Mouse (Mus musculus) right cerebral cortex, postnatal 36 days (tissue): ENCODE data around the gene Pclo.
A peak's percentile ranks its signal among the peaks of the same experiment; 100 is the strongest.
"Not testable (repeated sequence)": the region's sequence is repeated elsewhere in the genome, so short reads cannot be mapped to it uniquely, and the experiment has no call there.

ENCODE experiments used
- DNase-seq, 2 experiments: peaks; one replicate each; pipeline ENCODE4 v3.0.0; 2022; ENCODE audit warnings: low spot score in 2 of 2, mixed read lengths in 1 of 2

The Pclo gene

GRCm38 (mm10) chr5:14680419-14680818 lies 165.7 kb downstream of the Pclo start:
- no peak for DNase-seq

DNA sequence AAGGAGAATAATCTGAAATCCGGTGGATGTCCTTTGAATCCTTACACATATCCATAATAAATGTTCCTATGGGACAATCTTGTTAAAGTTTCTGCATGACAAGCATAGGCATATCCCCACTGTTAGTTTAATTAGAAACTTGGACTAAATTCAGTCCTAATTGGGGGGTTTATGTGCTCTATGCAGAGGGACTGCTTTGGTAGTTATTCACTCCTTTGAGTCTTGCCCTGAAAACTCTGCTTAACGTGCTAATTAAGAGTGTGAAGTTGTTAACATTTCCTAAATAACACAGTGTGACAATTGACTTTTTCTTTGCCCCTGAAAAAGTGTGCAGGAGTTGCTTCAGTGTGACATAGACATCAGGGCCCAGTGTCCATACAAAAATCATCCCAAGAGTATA lies 177.3 kb downstream of the Pclo start:
- no peak for DNase-seq

DNA sequence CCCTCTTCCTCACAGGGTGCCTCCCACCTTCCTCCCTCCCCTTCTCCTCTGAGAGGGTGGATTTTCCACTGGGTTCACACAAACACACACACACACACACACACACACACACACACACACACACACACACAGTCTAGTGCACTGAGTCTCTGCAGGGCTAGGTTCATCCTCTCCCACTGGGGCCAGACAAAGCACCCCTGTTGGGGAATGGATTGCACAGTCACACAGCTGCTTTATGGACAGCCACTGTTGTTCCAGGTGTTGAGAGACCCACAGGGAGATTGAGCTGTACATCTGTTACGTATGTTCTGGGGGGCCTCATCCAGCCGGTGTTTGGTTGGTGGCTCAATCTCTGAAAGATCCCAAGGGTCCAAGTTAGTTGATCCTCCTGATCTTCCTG lies 182.0 kb downstream of the Pclo start:
- DNase-seq = no peak

- DNase-seq = no peak
These were observed 186.2 kb downstream of the Pclo start for GRCm38 (mm10) chr5:14700900-14701299.

DNA sequence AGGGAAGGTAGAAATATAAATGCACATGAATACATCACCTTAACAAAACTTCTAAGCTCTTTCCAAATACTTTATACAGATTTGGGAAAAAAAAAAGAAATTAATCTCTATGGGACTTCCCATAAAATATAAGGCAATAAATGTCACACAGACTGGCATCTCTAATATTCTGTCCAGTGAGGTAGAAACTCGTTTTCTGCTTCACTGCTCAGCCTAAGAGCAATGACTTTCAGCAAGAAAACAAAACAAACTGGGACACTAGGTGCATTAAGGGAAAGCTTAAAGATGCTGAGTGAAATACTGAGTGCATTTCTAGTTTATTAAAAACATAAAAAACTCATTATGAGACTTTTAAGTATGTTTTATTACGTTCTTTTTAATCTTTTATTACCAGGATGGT lies 190.7 kb downstream of the Pclo start:
- no peak for DNase-seq

DNA sequence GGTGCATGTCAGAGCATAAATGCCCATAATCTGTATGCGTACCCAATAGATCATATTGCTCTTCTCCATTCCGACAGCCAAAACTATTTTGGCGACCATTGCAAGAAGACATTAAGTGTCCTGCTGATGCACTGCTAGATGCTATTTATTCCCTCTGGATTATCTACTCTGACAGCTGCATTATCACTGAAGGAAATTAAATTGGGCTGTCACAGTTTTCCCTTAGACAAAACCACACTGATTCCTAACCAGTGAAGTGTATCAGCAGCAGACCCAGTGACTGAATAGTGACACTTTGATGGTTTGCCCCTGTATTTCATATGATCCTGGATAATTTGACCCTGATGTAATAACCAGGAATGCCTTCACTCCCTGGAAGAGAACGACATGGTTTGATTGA lies 192.6 kb downstream of the Pclo start:
- DNase-seq = no peak

DNA sequence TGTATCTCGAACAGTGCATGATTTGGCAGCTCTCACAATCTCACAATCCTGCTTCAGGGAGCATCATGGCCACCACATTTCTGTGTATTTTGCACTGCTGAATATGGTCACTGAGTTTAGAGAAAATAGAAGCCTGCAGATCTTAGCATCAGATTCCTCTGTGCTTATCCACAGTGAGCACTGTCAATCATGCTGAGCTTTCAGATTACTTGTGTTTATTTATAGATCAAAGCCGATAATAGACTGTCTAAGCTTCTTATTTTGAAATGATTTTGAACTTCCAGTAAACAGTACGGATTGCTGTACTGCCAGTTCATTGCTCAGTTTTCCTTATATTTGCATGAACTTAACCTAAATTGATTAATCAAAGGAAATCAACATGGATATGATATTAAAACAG lies 208.9 kb downstream of the Pclo start:
- DNase-seq = no peak

- DNase-seq = no peak
These were observed 214.0 kb downstream of the Pclo start for GRCm38 (mm10) chr5:14728676-14729253.

GRCm38 (mm10) chr5:14750882-14751281 lies 236.2 kb downstream of the Pclo start:
- DNase-seq = no peak

- no peak for DNase-seq
These were observed 252.0 kb downstream of the Pclo start for GRCm38 (mm10) chr5:14766686-14767085.

GRCm38 (mm10) chr5:14782362-14783082 lies 267.8 kb downstream of the Pclo start:
- DNase-seq = no peak

DNA sequence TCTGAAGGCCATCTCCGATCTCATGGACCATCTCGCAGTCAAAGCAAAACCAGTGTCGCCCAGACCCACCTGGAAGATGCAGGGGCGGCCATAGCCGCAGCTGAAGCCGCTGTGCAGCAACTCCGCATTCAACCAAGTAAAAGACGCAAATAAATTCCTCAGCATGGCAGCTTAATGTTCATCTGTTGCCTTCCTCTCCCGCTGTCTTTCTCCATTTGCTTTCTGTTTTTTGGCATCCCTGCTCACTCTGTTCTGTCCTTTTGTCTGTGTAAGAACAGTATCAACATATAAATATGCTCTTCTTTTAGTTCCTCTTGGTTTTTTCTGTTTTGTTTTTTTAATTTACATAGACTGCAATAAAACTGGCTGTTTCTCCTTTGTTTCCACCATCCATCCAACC lies 279.2 kb downstream of the Pclo start:
- DNase-seq = no peak

GRCm38 (mm10) chr5:14807136-14807535 lies 292.4 kb downstream of the Pclo start:
- peak in 1 of 2 experiments; percentile 29 for DNase-seq

GRCm38 (mm10) chr5:14833165-14833860 lies 318.6 kb downstream of the Pclo start:
- peak; percentile 6 to 13 for DNase-seq

GRCm38 (mm10) chr5:14834155-14834991 lies 319.7 kb downstream of the Pclo start:
- no peak for DNase-seq

GRCm38 (mm10) chr5:14853650-14854049 lies 338.9 kb downstream of the Pclo start:
- no peak for DNase-seq

GRCm38 (mm10) chr5:14885291-14885690 lies 370.6 kb downstream of the Pclo start:
- DNase-seq = not testable (repeated sequence)

- DNase-seq = no peak
These were observed 377.5 kb downstream of the Pclo start for GRCm38 (mm10) chr5:14892242-14892641.

DNA sequence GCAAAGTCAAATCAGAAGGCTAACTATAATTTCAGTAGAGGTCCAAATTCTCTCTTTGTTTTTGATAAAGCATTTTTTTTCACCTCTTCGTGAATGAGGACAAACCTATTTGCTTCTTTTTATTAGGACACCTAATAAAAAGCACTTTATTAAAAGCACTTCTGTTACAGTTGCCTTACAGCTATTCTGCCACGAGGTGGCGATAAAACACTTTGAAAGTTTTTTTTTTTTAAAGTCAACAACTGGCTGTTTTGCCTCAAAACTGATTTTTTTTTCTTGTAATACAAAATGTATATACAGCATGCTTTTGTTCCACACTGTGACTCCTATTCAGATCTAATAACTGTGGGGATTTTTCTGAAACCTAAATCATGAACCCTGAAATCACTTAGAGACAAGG lies 388.8 kb downstream of the Pclo start:
- not testable (repeated sequence) for DNase-seq
